Mouse (Mus musculus): Measurements from ENCODE around the gene Pdzk1.

The Pdzk1 gene

DNA sequence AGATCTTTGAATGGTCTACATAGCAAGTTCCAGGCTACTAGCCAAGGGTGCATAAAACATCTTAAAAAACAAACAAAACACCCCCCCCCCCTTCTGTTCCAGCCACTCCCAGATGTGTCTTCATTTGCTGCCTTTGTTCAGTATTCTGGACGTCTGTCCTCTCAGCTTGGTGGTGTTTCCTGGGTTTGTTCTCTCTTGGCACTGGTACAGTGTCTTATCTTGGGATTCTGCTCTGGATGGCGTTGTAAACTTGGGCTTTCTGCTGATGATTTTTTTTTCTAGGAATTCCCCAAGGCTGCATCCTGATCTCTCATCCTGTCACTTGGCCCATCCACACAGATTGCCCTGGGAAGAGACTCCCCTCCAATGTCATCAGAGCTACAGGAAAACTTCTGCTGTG lies 7.3 kb downstream of the Pdzk1 start:
- no peak for DNase-seq (ENCODE audit: low read depth)

DNA sequence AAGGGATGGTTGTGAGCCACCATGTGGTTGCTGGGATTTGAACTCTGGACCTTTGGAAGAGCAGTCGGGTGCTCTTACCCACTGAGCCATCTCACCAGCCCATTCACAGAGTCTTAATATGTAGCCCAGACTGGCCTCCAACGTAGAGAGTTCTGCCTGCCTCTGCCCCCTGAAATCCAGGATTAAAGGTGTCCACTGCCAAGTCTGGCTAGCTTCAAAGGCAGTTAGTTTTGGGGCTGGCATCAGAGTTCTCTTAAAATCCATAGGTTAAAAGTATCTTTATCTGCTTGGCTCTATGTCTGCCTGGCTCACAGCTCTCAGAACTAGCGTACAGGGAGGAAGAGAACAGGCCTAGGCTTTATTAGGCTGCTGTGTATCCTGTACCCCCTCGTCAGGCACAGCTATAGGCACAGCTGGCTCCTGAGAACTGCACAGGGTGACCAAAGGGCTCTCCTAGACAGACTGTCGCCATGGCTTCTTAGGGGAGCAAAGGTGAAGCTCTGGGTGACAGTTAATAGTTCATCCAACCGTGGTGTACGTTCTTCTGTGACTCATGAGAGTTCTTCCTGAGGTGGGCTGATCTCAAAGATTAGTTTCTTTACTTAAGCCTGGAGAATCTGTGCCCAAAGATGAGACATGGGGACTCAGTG lies 10.0 kb downstream of the Pdzk1 start:
- no peak for DNase-seq (ENCODE audit: low read depth)

DNA sequence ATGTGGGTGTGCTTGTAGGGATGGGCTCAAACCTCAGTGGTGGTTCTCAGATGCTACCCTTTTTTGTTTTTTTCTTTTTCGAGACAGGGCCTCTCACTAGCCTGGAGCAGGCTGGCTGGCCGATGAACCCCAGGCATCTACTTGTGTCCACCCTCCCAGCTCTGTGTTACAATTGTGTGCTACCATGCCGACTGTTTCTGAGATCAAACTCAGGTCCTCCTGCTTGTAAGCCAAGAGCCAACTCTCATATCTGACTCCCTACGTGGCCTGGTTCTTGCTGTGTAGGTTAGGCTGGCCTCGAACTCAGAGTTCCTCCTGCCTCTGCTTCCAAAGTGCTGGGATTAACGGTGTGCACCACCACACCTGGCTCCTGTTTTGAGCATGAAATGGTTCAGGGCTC lies 16.1 kb downstream of the Pdzk1 start:
- no peak for DNase-seq (ENCODE audit: low read depth)

DNA sequence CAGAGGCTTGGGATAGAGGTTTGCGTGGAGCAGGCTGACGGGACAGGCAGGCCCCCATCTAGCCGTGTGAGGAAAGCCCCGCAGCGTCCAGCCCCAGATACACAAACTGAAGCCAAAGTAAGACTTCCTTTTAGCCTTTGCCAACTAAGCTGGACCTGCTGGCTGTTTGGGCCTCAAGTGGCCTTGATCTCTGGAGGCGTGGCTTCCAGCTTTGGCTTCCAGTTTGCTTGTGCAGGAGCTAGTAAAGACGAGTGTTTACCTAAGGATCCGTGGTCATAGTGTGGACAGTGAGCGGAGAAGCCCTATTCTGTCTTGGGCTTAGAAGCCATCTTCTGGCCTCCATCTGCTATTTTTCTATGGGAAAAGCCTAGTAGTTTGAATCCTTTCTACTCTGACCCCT lies 16.7 kb downstream of the Pdzk1 start:
- DNase-seq (ENCODE audit: low read depth), result no peak

DNA sequence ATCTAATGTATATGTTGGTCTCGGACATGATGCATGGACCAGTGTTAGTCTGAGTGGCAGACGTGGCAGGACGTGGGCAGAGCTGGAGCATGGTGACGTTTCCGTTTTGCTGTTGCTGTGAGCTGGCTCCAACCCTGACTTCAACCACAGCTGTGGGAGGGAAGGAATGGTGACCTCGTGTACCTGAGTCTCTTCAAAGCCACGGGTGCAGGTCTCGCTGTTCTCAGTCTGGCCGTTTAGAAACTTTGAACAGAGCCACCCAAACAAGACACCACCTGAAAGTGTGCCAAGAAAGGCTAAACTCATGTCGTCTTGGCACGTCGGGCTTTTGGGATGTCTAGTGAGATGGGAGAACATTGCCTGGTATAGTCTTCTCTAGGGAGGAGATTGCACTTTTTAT lies 17.9 kb downstream of the Pdzk1 start:
- no peak for DNase-seq (ENCODE audit: low read depth)

DNA sequence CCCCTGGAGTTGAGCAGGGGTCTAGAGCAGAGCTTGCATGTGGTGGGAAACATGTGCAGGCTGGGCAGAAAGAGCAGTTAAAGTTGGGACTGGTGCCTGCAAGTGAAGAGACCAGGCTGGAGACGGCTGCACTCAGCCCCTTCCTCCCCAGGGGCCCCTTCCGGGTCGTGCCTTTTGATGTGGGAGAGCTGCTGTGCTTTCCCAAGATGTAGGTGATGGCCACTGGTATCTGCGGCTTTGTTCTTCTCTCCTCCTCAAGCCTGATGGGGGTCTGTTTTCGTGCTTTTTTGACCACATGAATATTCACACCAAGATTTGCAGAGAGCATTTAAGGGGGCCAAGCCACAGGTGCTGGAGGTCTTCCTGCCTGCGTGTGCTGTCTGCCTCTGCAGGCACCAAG lies 18.6 kb downstream of the Pdzk1 start:
- DNase-seq (ENCODE audit: low read depth), result no peak

DNA sequence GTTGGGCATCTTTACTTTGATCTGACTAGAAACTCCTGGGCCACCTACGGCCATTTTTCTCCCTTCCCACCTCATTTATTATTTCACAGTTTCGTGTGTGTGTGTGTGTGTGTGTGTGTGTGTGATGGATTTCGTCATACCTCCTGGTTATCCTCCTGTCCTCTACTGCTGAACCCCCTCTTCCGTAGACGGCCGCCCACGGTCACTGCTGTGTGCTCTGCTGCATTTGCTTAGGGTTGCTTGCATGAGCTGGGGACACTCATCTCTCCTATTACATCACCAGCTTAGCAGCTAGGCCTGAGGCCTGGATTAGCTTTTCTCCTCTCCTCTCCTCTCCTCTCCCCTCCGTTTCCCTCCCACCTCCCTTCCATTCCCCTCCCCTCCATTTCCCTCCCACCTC lies 19.4 kb downstream of the Pdzk1 start:
- DNase-seq (ENCODE audit: low read depth), result no peak

DNA sequence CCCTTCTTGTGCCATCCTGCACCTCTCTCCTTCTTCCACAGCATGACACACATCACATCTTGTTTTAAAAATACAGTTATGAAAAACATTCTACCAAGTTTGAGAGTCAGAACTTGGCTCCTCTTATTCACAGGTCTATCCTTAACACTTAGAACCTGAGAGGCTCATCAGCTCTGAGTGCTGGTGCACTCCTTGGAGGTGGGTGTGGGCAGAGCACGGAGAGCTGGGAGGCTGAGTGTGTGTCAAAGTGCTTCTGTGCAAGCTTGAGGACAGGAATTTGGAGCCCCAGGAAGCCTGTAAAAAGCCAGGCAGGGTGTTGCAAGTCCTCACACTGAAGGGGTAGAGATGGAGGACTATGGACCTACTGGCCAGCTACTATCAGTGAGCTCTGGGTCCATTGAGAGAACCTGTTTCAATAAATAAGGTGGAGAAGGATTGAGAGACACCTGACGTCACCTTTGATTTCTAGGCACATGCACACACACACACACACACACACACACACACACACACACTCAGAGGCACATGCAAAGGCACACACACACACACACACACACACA lies 20.2 kb downstream of the Pdzk1 start:
- DNase-seq (ENCODE audit: low read depth), result no peak

DNA sequence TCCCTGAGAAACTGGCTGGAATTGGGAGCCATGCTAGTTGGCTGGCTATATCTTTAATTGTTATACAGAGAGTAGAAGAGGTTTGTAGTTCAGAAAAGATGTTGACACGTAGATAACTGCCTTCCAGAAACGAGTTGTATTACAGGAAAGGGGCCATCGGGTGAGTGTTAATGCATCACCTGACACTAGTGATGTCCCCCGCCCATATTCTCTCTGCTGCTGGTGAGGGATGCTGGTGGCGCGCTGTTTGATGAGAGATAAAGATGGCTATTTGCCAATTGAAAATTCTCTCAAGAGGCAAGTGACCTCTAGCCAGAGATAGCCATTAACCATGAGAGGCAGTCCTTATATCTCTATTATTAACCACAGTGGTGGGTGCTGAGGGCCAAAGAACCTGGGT lies 23.5 kb downstream of the Pdzk1 start:
- no peak for DNase-seq (ENCODE audit: low read depth)

DNA sequence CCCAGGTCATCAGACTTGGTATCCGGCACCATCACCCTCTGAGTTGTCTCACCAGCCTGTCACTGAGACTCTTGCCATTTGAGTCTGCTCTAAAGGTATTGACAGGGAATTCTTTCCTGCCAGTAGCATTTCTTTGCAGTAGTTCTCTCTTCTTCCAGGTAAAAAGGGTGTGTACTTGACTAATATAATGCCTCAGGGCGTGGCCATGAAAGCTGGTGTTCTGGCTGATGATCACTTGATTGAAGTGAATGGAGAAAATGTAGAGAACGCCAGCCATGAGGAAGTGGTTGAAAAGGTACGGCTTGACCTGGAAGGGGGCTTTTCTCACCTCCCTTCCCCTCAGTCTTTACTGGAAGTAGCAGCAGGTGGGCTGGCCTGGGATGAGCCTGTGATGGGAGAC lies 25.3 kb downstream of the Pdzk1 start:
- no peak for DNase-seq (ENCODE audit: low read depth)

DNA sequence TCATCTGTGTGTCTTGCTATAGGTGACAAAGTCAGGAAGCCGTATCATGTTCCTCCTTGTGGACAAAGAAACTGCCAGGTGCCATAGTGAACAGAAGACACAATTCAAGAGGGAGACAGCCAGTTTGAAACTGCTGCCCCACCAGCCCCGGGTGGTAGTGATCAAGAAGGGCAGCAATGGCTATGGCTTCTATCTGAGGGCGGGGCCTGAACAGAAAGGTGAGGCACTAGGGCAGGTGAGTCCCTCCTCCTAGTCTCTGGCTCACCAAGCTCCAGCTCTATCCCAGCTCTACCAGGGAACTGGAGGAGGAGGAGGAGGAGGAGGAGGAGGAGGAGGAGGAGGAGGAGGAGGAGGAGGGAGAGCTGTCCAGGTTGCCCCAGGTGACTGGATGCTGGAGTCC lies 26.7 kb downstream of the Pdzk1 start:
- no peak for DNase-seq (ENCODE audit: low read depth)

DNA sequence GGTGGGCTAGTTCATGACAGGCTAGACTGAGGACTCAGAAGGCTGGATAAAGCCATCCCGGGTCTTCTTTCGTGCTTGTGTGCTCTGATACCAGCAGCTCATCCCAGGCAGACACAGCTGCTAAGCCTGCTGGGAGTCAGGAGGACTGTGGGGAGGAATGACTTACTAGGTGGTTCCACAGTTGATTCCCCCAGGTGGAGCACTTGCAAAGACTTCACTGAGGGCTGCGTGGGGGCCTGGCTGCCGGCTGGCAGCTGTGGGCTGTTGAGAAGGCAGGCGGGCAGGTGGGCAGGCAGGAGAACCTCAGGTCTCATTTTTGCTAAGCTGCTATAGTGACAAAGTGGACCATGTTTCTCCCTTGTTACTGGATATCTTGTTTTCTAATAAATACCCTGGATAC lies 31.4 kb downstream of the Pdzk1 start:
- no peak for DNase-seq (ENCODE audit: low read depth)

DNA sequence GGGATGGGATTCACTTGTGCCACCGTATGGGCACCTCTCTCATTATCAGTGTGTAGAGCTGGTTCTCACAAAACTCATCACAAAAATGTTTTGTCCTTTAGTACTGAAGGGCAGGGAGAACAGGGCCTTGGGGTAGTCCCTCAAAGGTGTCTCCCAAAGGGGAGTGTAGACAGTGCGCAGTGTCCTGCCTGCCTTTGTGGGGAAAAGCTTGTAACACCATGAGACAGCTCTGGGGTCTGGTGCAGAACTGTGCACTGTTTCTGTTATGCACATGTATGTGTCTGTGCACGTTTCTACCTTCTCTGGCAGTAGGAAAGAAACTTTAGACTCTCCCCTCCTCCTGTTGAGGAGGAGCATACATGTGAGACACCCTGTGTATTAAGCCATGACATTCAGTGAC lies 38.8 kb downstream of the Pdzk1 start:
- DNase-seq (ENCODE audit: low read depth), result no peak

DNA sequence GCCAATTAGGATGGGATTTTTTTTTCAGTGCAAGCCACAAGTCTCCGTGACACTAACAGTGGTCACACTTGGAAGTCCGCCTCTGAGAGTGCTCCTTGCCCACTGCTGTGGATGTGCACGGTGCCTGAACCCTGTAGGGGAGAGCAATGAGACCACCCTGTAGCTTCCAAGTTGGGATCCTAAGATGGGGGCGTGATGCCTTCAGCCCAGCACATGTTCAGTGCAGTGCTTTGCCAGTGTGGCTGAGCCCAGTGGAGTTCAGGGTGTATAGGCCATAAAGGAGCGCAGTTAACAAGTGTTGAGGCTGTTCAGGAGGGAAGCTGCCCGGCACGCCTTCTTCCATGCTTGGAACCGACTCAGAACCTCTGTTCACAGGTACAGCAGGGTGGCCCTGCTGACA lies 39.5 kb downstream of the Pdzk1 start:
- no peak for DNase-seq (ENCODE audit: low read depth)

DNA sequence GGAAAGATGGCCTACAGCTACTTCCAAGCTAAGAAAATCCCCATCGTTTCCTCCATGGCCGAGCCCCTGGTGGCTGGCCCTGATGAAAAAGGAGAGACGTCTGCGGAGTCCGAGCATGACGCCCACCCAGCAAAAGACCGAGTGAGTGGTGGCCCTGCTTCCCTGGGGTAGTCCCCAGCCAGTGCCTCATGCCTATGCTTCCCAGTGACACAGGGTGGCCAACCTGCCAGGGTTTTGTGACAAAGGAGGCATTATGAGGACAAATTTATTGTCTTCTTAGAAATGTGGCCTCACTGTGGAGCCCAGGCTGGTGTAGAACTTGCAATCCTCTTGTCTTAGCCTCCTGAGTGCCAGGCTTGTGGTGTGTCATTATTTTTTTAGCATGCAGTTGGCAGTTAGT lies 40.0 kb downstream of the Pdzk1 start:
- DNase-seq (ENCODE audit: low read depth), result no peak

DNA sequence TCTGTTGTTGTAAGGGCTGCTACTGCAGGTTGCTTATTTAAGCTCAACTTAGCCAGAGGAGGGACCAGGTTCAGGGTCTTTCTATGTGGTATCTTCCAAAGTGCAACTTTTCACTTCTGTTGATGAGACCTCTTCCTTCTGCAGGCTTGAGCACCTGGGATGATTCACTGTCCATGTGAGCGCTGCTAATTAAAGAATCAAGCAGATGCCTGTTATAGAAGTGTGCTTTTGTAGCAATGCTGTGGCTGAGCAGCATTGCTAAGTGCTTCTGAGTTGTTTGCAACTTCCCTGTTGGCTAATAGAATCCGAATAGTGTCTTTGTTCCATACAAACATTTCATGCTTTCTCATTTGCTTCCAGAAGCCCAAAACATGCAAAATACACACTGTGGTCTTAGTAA lies 41.2 kb downstream of the Pdzk1 start:
- DNase-seq (ENCODE audit: low read depth), result no peak

DNA sequence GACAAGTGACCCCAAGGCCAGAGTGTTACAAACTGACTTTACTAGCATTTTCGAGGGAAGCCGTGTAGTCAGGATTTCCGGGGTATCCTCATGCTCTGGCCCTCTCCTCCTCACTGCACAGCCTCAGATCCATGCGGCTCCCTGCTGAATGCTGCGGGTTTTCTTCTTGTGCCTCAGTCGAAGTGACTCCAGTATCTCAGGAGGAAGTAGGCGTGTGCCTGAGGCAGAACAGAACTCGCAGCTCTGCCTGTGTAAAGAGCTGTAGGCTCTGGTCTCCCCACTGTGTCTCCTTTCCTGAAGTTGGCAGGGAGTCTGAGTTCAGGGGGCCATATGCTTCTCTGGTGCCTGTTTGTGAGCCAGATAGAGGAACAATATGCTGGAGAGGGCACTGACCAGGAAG lies 42.0 kb downstream of the Pdzk1 start:
- no peak for DNase-seq (ENCODE audit: low read depth)

DNA sequence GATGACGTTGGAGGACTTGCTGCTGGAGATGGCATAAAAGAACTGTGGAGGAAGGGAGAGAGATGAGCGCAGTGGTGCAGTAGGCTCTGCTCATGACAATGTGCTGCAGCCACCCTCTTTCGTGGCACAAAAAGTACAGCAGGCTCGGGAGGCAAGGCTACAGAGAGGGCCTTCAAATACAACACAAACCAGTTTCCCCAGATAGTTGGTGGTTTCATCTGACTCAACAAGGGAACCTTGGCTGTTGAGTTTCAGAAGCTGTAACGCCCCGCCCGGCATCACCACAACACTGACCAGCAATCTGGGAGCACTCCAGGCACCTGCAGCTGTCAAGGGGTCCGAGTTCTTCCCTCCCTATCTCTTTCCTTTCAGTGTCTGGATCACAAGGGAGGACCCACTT lies 43.4 kb downstream of the Pdzk1 start:
- DNase-seq (ENCODE audit: low read depth), result no peak

DNA sequence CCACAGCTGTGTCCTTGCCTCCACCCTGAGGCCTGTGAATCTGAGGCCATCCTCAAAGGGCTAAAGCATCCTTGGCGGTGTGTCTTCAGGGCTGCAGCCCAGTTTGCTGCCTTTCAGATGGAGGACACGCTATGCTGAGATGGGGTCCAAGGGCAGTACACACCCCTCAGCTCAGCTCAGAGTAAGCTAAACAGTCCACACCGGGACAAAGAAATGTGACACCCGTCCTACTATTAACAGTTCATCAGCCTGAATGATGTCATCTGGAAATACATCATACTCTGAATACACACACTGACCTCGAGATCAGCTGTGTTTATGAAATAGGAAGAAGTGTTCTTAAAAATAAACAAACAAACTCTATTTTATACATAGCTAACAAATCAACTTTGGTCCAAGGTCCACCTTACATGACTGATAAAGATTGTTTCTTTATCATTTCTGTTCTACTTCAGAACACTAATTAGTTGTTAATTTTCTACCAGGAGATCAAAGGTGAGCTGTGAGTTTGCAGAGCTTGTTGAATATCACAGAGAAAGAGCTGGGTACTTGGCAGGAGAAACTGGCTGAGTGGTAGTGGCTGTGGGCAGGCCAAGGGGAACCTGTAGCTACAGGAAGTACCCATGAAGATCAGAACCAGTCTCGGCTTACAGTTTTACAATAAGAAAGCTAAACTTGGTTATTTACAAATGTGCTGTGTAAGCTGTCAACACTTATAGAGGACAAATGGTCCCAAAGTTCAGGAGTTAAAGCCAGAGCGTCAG lies 45.9 kb downstream of the Pdzk1 start:
- DNase-seq (ENCODE audit: low read depth), result no peak

DNA sequence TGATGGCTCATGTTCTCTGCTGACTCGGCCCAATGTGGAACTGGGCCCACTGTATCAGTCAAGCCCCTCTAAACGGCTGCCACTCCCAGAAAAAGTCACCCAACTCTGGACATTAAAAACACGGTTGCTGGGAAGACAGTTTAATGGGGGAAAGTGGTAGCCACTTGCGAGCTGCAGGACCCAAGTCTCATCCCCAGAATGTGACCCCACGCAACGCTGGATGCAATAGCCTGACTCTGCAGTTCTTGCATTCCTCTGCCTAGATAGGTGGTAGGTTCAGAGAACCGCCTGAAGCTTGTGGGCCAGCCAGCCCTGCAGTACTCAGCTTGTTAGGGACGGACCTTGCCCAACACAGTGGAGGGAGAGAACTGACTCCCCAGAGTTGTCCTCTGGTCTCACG lies 50.5 kb downstream of the Pdzk1 start:
- DNase-seq (ENCODE audit: low read depth), result no peak

DNA sequence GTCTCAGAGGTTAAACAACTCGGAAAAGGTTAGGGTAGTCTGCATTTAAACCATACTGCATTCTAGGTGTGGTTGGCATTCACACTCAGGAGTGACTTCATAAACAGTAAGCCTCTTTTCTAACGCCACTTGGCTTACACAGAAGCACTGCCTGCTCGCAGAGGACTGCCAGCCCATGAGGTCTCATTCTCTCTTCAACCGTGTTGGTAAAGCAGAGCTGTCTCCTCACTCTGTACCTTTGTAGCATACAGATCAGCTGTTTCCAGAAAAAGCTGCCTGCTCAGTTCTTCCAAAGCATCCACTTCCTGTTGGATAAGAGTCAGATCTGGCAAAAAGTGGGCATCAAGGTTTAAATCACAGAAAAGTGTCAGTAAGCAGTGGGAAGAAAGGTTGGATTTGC lies 51.3 kb downstream of the Pdzk1 start:
- no peak for DNase-seq (ENCODE audit: low read depth)

DNA sequence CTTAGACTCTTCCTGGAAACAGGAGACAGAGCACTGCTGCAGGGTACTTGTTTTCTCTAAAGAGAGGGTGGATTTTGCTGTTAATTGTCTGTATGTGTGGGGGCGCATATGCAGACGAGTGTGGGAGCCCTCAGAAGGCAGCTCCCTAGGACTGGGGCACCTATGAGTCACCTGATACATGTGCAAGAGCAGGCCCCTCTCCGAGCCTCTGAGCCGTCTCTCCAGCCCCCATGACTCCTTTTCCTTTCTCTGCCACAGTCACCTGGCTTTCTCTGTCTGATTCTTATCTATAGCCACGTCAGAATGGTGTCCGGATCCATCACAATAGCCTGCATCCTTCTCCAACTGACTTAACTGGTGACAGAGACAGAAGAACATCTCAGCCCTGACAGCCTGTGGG lies 52.5 kb downstream of the Pdzk1 start:
- no peak for DNase-seq (ENCODE audit: low read depth)

DNA sequence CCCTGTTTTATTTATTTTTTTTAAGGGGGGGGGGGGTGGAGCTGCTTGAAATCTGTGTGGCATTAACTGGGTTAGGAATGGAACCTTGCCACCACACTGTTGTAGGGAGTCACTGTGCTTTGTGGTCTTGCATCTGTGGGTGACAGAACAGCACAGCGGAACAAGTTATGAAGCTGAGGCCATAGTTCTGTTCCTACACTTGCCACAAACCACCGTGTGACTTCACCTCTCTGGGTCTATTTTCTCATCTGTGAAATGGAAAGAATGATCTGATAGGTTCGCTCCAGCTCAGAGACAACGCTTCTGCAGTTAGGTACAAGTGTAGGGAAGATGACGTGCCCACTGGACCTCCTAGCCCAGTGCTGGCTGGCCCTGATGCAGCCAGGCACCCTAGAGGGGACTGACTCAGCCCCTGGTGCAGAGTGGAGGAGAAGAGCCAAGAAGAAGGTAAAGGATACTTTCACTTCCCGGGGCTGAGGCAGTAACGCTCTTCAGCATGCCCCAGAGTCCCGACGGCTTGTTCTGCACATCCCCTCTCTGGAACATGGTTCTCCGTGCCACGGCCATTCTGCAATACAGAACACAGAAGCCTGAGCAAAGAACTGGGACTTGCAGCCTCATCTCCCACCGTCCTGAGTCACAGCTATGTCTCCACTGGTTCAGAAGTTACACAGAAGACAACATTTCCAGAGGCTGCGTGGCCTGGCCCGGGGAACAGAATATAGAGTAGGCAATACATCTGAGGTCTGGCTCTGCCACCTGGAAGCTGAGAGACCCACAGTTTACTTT lies 53.2 kb downstream of the Pdzk1 start:
- no peak for DNase-seq (ENCODE audit: low read depth)
